Mouse (Mus musculus) cerebellum, adult 2 months (tissue): ENCODE results near the gene Pbx3. TPM values are rescaled to one million over a fixed set of nuclear protein-coding genes. Genes with fewer than 3 reads are reported as not detected.

Experiments
- DNase-seq, 2 experiments: peaks; one replicate each; pipeline ENCODE4 v3.0.0; 2021
- H3K27ac ChIP-seq: fragments of 200-500 bp; 2 replicates; pipeline ENCODE4 v1.5.1; 2012; ENCODE audit warnings: low read length, control low read depth, inconsistent platforms; ENCODE audit not compliant: insufficient read depth
- H3K27me3 ChIP-seq: fragments of 200-500 bp; 2 replicates; pipeline ENCODE4 v1.6.1; 2012; ENCODE audit warnings: inconsistent platforms, mild to moderate bottlenecking, low read length, moderate library complexity; ENCODE audit not compliant: control insufficient read depth, insufficient read depth
- H3K4me1 ChIP-seq: fragments of 200-500 bp; 2 replicates; pipeline ENCODE4 v1.6.1; 2011; ENCODE audit warnings: low read length; ENCODE audit not compliant: control insufficient read depth, insufficient read depth
- H3K4me3 ChIP-seq: fragments of 200-500 bp; replicated peaks from 2 replicates; pipeline ENCODE3; 2011; ENCODE audit warnings: mild to moderate bottlenecking, low read depth, low read length, control low read depth; ENCODE audit not compliant: insufficient read depth
- CTCF ChIP-seq: fragments of 200-500 bp; IDR thresholded peaks from 2 replicates; pipeline ENCODE4 v1.5.1; 2011; ENCODE audit warnings: low read depth, mild to moderate bottlenecking, control low read depth, low read length, moderate library complexity, borderline replicate concordance; ENCODE audit not compliant: insufficient read depth
- POLR2A ChIP-seq: fragments of 200-500 bp; IDR thresholded peaks from 2 replicates; pipeline ENCODE4 v1.6.1; 2011; ENCODE audit warnings: low read length, control low read depth, borderline replicate concordance; ENCODE audit not compliant: insufficient read depth
- WGBS: fragments of 180-500 bp; shearing (Covaris S2); methylation state at CpG from one replicate; pipeline ENCODE4 v1.1.7; 2018; 5-methylcytosine and 5-hydroxymethylcytosine counted together
- polyA plus RNA-seq: library from polyadenylated mRNA; depleted of rRNA; stranded (reverse); fragments of >200 nt; gene quantifications from 2 replicates; pipeline ENCODE4 v1.2.3, GENCODE M21; 2012

Gene Pbx3
- polyA plus RNA-seq, 1 experiment: 32.0 TPM

DNA sequence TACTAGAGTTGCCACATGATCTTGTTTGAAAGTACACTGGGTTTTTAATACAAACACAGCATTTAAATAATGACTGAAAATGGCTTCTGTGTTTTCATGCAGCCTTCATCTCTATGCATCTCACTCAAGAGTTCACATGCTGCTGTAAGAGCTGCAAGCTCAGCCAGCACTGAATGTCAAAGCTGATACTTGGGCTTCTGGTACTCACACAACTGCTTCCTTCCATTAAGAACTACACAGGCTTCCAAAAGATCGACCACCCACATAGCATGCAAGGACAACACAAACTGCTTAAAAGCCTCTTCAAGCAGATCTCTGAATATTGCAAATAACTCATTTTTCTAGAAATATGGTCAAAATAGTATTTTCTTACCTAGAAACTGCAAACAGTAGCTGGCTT lies 138.7 kb downstream of the Pbx3 start:
- H3K27ac ChIP-seq: no peak overlapping the region
- H3K4me1 ChIP-seq: peaks cover 3% of the 10 kb centered on the region; the same call in 1 of the 2 replicates
- no peak overlapping the region for H3K4me3 ChIP-seq
- 23% methylated on average over 1 of the region's 1 CpGs for WGBS
- no peaks in the 10 kb centered on the region for H3K27me3 ChIP-seq
- TF ChIP-seq CTCF: no peak
- no peak for TF ChIP-seq POLR2A
- no peak for DNase-seq

DNA sequence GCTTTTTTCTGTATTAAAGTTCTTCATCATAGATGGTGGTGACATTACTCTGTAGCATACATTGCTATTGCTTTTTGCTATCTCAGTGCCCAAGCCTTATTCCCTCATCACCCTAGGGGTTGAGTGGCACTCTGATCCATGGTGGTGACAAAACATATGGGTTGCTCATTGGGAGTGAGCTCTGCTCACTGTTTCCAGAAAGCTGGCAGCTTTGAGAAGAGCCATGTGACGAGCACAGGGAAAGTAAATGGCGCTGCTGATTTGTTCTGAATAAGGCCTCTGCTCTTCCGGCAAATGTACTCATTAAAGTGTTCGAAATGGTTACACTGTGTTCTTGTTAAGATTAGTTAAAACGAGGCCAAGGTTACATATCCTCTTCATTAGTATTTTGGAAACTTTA lies 139.7 kb downstream of the Pbx3 start:
- Histone ChIP-seq H3K4me3 (no peak overlapping the region), H3K4me1 (peaks cover 3% of the 10 kb centered on the region; the same call in 1 of the 2 replicates), H3K27ac (no peak overlapping the region), H3K27me3 (no peaks in the 10 kb centered on the region)
- TF ChIP-seq CTCF: no peak
- TF ChIP-seq POLR2A: no peak
- WGBS: 75% methylated on average over 5 of the region's 5 CpGs
- DNase-seq: no peak

GRCm38 (mm10) chr2:34227688-34228087 lies 145.3 kb downstream of the Pbx3 start:
- Histone ChIP-seq H3K27ac (no peak overlapping the region), H3K4me3 (no peak overlapping the region), H3K4me1 (peaks cover 6% of the 10 kb centered on the region), H3K27me3 (no peaks in the 10 kb centered on the region)
- no peak for TF ChIP-seq CTCF
- no peak for TF ChIP-seq POLR2A
- 81% methylated on average over 4 of the region's 4 CpGs for WGBS
- no peak for DNase-seq

GRCm38 (mm10) chr2:34225470-34225869 lies 147.5 kb downstream of the Pbx3 start:
- WGBS: 13% methylated on average over 6 of the region's 6 CpGs
- Histone ChIP-seq H3K27me3 (no peaks in the 10 kb centered on the region), H3K27ac (no peak overlapping the region), H3K4me1 (peaks cover 6% of the 10 kb centered on the region), H3K4me3 (no peak overlapping the region)
- DNase-seq: no peak
- TF ChIP-seq POLR2A (no peak), CTCF (no peak)

DNA sequence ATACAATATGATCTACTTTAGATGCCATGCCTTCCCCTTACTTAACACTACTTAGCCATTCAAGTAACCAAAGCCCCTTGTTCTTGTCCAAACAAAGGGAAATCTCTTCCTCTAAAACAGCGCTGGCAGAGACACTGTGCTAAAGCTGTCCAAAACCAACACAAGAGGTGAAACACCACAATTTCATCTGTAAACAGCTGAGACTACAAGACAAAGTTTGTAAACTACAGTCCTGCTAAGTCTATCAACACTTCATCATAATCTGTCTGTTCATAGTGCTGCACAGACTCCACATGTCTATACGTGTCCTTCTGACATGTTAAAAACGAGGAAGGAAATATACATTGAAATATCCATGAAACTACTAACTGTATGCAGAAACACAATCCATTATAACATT lies 151.5 kb downstream of the Pbx3 start:
- H3K27me3 ChIP-seq: no peaks in the 10 kb centered on the region
- no peak overlapping the region for H3K4me3 ChIP-seq
- no peak for DNase-seq
- peaks cover 4% of the 10 kb centered on the region; the same call in 1 of the 2 replicates for H3K4me1 ChIP-seq
- 92% methylated on average over 3 of the region's 3 CpGs for WGBS
- TF ChIP-seq CTCF: no peak
- no peak for TF ChIP-seq POLR2A
- no peak overlapping the region for H3K27ac ChIP-seq

- Histone ChIP-seq H3K4me1 (no peaks in the 10 kb centered on the region), H3K27me3 (no peaks in the 10 kb centered on the region), H3K4me3 (no peak overlapping the region), H3K27ac (no peak overlapping the region)
- 88% methylated on average over 1 of the region's 1 CpGs for WGBS
- no peak for DNase-seq
- TF ChIP-seq POLR2A (no peak), CTCF (no peak)
Measured at GRCm38 (mm10) chr2:34219150-34219549, 153.8 kb downstream of the Pbx3 start.

DNA sequence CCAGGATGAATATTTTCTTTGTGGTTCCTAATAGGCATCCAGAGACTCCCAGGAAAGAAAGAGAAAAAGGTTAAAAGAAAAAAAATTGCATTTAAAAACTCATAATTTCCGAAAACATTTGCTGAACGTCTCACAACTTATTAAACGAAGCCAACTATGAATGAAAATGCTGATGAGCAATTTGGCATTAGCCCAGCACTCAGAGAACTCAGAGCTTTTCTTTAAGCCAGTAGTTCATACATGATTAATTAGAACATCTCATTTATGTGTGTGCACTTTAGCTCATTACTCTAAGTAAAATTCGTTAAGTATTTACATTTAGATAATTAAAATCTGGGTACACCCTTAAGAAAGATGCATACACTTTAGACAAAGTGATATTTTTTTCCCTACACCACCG lies 155.3 kb downstream of the Pbx3 start:
- H3K27ac ChIP-seq: no peak overlapping the region
- H3K4me3 ChIP-seq: no peak overlapping the region
- H3K4me1 ChIP-seq: no peaks in the 10 kb centered on the region
- TF ChIP-seq POLR2A (no peak), CTCF (no peak)
- H3K27me3 ChIP-seq: no peaks in the 10 kb centered on the region
- no peak for DNase-seq
- 33% methylated on average over 5 of the region's 5 CpGs for WGBS

GRCm38 (mm10) chr2:34215496-34215895 lies 157.4 kb downstream of the Pbx3 start:
- 71% methylated on average over 5 of the region's 5 CpGs for WGBS
- no peak for TF ChIP-seq POLR2A
- TF ChIP-seq CTCF: no peak
- no peak overlapping the region for H3K4me3 ChIP-seq
- H3K4me1 ChIP-seq: no peaks in the 10 kb centered on the region
- no peak overlapping the region for H3K27ac ChIP-seq
- no peak for DNase-seq
- H3K27me3 ChIP-seq: no peaks in the 10 kb centered on the region
